Mouse (Mus musculus): ENCODE data around the gene Pdcd4.

Gene Pdcd4

GRCm38 (mm10) chr19:53892061-53892460 lies at the start of gene Pdcd4:
Pdcd4 (plus strand) TSS chr19:53892231.
- no peak for DNase-seq (ENCODE audit: low read depth, low spot score)

- no peak for DNase-seq (ENCODE audit: low read depth, low spot score)
These were observed 48.1 kb upstream of the Pdcd4 start for GRCm38 (mm10) chr19:53843972-53844371.

GRCm38 (mm10) chr19:53848272-53848995 lies 43.6 kb upstream of the Pdcd4 start:
- no peak for DNase-seq (ENCODE audit: low read depth, low spot score)

GRCm38 (mm10) chr19:53850166-53850922 lies 41.7 kb upstream of the Pdcd4 start:
- no peak for DNase-seq (ENCODE audit: low read depth, low spot score)

GRCm38 (mm10) chr19:53851352-53851751 lies 40.7 kb upstream of the Pdcd4 start:
- DNase-seq (ENCODE audit: low read depth, low spot score): no peak

- DNase-seq (ENCODE audit: low read depth, low spot score): no peak
These were observed 40.0 kb upstream of the Pdcd4 start for GRCm38 (mm10) chr19:53851826-53852698.

- no peak for DNase-seq (ENCODE audit: low read depth, low spot score)
These were observed 39.2 kb upstream of the Pdcd4 start for GRCm38 (mm10) chr19:53852699-53853451.

- no peak for DNase-seq (ENCODE audit: low read depth, low spot score)
These were observed 37.1 kb upstream of the Pdcd4 start for GRCm38 (mm10) chr19:53854978-53855377.

- DNase-seq (ENCODE audit: low read depth, low spot score): no peak
These were observed 36.2 kb upstream of the Pdcd4 start for GRCm38 (mm10) chr19:53855781-53856180.

- DNase-seq (ENCODE audit: low read depth, low spot score): no peak
These were observed 35.2 kb upstream of the Pdcd4 start for GRCm38 (mm10) chr19:53856794-53857193.

- no peak for DNase-seq (ENCODE audit: low read depth, low spot score)
These were observed 34.1 kb upstream of the Pdcd4 start for GRCm38 (mm10) chr19:53857962-53858361.

GRCm38 (mm10) chr19:53859149-53859548 lies 32.9 kb upstream of the Pdcd4 start:
- DNase-seq (ENCODE audit: low read depth, low spot score): no peak

GRCm38 (mm10) chr19:53859593-53859992 lies 32.4 kb upstream of the Pdcd4 start:
- DNase-seq (ENCODE audit: low read depth, low spot score): no peak

GRCm38 (mm10) chr19:53861346-53861745 lies 30.7 kb upstream of the Pdcd4 start:
- no peak for DNase-seq (ENCODE audit: low read depth, low spot score)

- no peak for DNase-seq (ENCODE audit: low read depth, low spot score)
These were observed 29.3 kb upstream of the Pdcd4 start for GRCm38 (mm10) chr19:53862573-53863246.

- DNase-seq (ENCODE audit: low read depth, low spot score): no peak
These were observed 24.8 kb upstream of the Pdcd4 start for GRCm38 (mm10) chr19:53867238-53867637.

- DNase-seq (ENCODE audit: low read depth, low spot score): no peak
These were observed 23.9 kb upstream of the Pdcd4 start for GRCm38 (mm10) chr19:53868125-53868524.

GRCm38 (mm10) chr19:53868796-53869195 lies 23.2 kb upstream of the Pdcd4 start:
- no peak for DNase-seq (ENCODE audit: low read depth, low spot score)

GRCm38 (mm10) chr19:53869427-53870385 lies 22.3 kb upstream of the Pdcd4 start:
- DNase-seq (ENCODE audit: low read depth, low spot score): no peak

GRCm38 (mm10) chr19:53870568-53870967 lies 21.5 kb upstream of the Pdcd4 start:
- DNase-seq (ENCODE audit: low read depth, low spot score): no peak

Data from c-Kit-negative CD71-positive TER-119-positive erythroid progenitor cells, embryonic 14.5 days (primary cell).